Comparison of ENCODE assay signal across 11 mouse cellular contexts in genomic region chr5:144259228-144259627, GRCm38 (mm10). TPM values are rescaled to one million over a fixed set of nuclear protein-coding genes. Genes with fewer than 3 reads are reported as not detected.
DNase-seq lines count a peak whose midpoint lies in the region; ATAC-seq and TF ChIP-seq lines count a peak whose summit lies in the region.
"Had no signal": no experiment of that assay in that cellular context is flagged by ENCODE, and none has a peak within 500 bp of the region (broad histone marks: within the 10 kb centered on the region; RNA-seq: fewer than 3 reads in every experiment).

No protein-coding gene starts in this region.

- no peak overlapping the region for H3K27ac ChIP-seq in hindbrain, embryonic 13.5 days
- H3K27ac ChIP-seq in hindbrain, postnatal 0 days: no peak overlapping the region
- no peak overlapping the region for H3K27ac ChIP-seq in brown adipose tissue, adult 24 weeks (replicated peaks; ENCODE audit: low read depth, low read length)
- no peak overlapping the region for H3K27ac ChIP-seq in embryonic facial prominence, embryonic 12.5 days
- peak overlapping the region; percentile 43; the same call in 1 of the 2 replicates for H3K27ac ChIP-seq in limb, embryonic 15.5 days
- H3K27ac ChIP-seq in thymus, adult 2 months (ENCODE audit: control insufficient read depth, insufficient read depth, low read length): no peak overlapping the region

- no peak for ATAC-seq in hindbrain, embryonic 13.5 days (ENCODE audit: low FRiP score)
- no peak for ATAC-seq in hindbrain, postnatal 0 days
- no peak for ATAC-seq in embryonic facial prominence, embryonic 12.5 days (ENCODE audit: insufficient number of reproducible peaks, insufficient read depth, low FRiP score, low TSS enrichment)
- ATAC-seq in limb, embryonic 15.5 days (ENCODE audit: insufficient number of reproducible peaks, low FRiP score, low TSS enrichment, low read depth): no peak
- no peak for ATAC-seq in granulocyte monocyte progenitor cell, adult 5-6 weeks (replicated peaks; ENCODE audit: poor library complexity, severe bottlenecking)

- H3K4me1 ChIP-seq in hindbrain, embryonic 13.5 days (replicated peaks): peaks cover 76% of the 10 kb centered on the region
- H3K4me1 ChIP-seq in hindbrain, postnatal 0 days (ENCODE audit: insufficient read depth, low read length): peaks cover 32% of the 10 kb centered on the region
- peaks cover 53% of the 10 kb centered on the region for H3K4me1 ChIP-seq in brown adipose tissue, adult 24 weeks (ENCODE audit: control insufficient read depth, insufficient read depth, insufficient read length, low read length)
- peaks cover 42% of the 10 kb centered on the region for H3K4me1 ChIP-seq in embryonic facial prominence, embryonic 12.5 days
- H3K4me1 ChIP-seq in limb, embryonic 15.5 days: peaks cover 66% of the 10 kb centered on the region
- peaks cover 32% of the 10 kb centered on the region for H3K4me1 ChIP-seq in thymus, adult 2 months (replicated peaks; ENCODE audit: control insufficient read depth, insufficient read depth, low read length)

- H3K4me3 ChIP-seq in hindbrain, embryonic 13.5 days: peak overlapping the region; percentile 100; the same call in 1 of the 2 replicates
- no peak overlapping the region for H3K4me3 ChIP-seq in hindbrain, postnatal 0 days (ENCODE audit: low read length)
- H3K4me3 ChIP-seq in brown adipose tissue, adult 24 weeks (ENCODE audit: insufficient read depth, low read depth, low read length): peak overlapping the region; percentile 96; the same call in 1 of the 2 replicates
- no peak overlapping the region for H3K4me3 ChIP-seq in embryonic facial prominence, embryonic 12.5 days
- no peak overlapping the region for H3K4me3 ChIP-seq in limb, embryonic 15.5 days
- no peak overlapping the region for H3K4me3 ChIP-seq in thymus, adult 2 months (ENCODE audit: control insufficient read depth, insufficient read depth, low read length)

- H3K9ac ChIP-seq in hindbrain, embryonic 13.5 days: peak overlapping the region; percentile 98
- no peak overlapping the region for H3K9ac ChIP-seq in hindbrain, postnatal 0 days (replicated peaks; ENCODE audit: low read length)
- no peak overlapping the region for H3K9ac ChIP-seq in embryonic facial prominence, embryonic 12.5 days
- H3K9ac ChIP-seq in limb, embryonic 15.5 days: no peak overlapping the region

- DNase-seq in hindbrain, postnatal 0 days (ENCODE audit: low spot score): no peak
- DNase-seq in urinary bladder, adult 18-20 months (ENCODE audit: low spot score in 2 of 2): no peak
- DNase-seq in thymus, adult 2 months: no peak
- DNase-seq: gastrocnemius, postnatal 14 days; lung, postnatal 4 days had no signal

- TF ChIP-seq CTCF in hindbrain, postnatal 0 days (IDR thresholded peaks at IDR 0.05; ENCODE audit: low read depth): no peak
- TF ChIP-seq CTCF in thymus, adult 2 months (IDR thresholded peaks at IDR 0.05; ENCODE audit: borderline replicate concordance, control insufficient read depth, extremely low read depth, insufficient read depth, low read length, poor library complexity): no peak

- TF ChIP-seq POLR2A in thymus, adult 2 months (IDR thresholded peaks at IDR 0.05; ENCODE audit: control insufficient read depth, extremely low read depth, insufficient read depth, low read length, poor library complexity): no peak

- H3K27me3 ChIP-seq in hindbrain, embryonic 13.5 days: no peaks in the 10 kb centered on the region
- H3K27me3 ChIP-seq in hindbrain, postnatal 0 days (ENCODE audit: insufficient read depth, low read length): no peaks in the 10 kb centered on the region
- H3K27me3 ChIP-seq in embryonic facial prominence, embryonic 12.5 days: no peaks in the 10 kb centered on the region
- H3K27me3 ChIP-seq in limb, embryonic 15.5 days: no peaks in the 10 kb centered on the region
- no peaks in the 10 kb centered on the region for H3K27me3 ChIP-seq in thymus, adult 2 months (ENCODE audit: control insufficient read depth, insufficient read depth, low read length)

- peaks cover 38% of the 10 kb centered on the region for H3K36me3 ChIP-seq in hindbrain, embryonic 13.5 days
- H3K36me3 ChIP-seq in hindbrain, postnatal 0 days (ENCODE audit: insufficient read depth, low read length): peaks cover 4% of the 10 kb centered on the region; the same call in 1 of the 2 replicates
- peaks cover 27% of the 10 kb centered on the region for H3K36me3 ChIP-seq in embryonic facial prominence, embryonic 12.5 days
- peaks cover 14% of the 10 kb centered on the region for H3K36me3 ChIP-seq in limb, embryonic 15.5 days
- no peaks in the 10 kb centered on the region for H3K36me3 ChIP-seq in thymus, adult 2 months (ENCODE audit: control insufficient read depth, insufficient read depth, low read length)

- H3K9me3 ChIP-seq in hindbrain, embryonic 13.5 days: no peaks in the 10 kb centered on the region
- H3K9me3 ChIP-seq in hindbrain, postnatal 0 days (ENCODE audit: low read length): no peaks in the 10 kb centered on the region
- no peaks in the 10 kb centered on the region for H3K9me3 ChIP-seq in embryonic facial prominence, embryonic 12.5 days
- no peaks in the 10 kb centered on the region for H3K9me3 ChIP-seq in limb, embryonic 15.5 days
- H3K9me3 ChIP-seq: G1E had no signal

- peak overlapping the region; percentile 84 for H3K4me2 ChIP-seq in hindbrain, embryonic 13.5 days
- no peak overlapping the region for H3K4me2 ChIP-seq in hindbrain, postnatal 0 days (ENCODE audit: low read depth, low read length)
- peak overlapping the region; percentile 72 for H3K4me2 ChIP-seq in embryonic facial prominence, embryonic 12.5 days (replicated peaks)
- H3K4me2 ChIP-seq in limb, embryonic 15.5 days: 0 out of 2 replicates have a peak overlapping the region, but pooled peaks have one; percentile 77

- WGBS in hindbrain, embryonic 13.5 days: 74% methylated on average over 6 of the region's 6 CpGs
- WGBS in hindbrain, postnatal 0 days: 72% methylated on average over 6 of the region's 6 CpGs
- 80% methylated on average over 6 of the region's 6 CpGs for WGBS in embryonic facial prominence, embryonic 12.5 days
- 65% methylated on average over 6 of the region's 6 CpGs for WGBS in limb, embryonic 15.5 days
- 93% methylated on average over 6 of the region's 6 CpGs for WGBS in thymus, adult 2 months

RNA-seq across cellular contexts. Expression of gene Bri3, which starts 15.0 kb away (rescaled TPM):
- polyA plus RNA-seq in hindbrain, embryonic 13.5 days (2015; fragmentation: Nextera tagmentation; extraction: Ambion mirVana): 116 and 125 TPM in 2 replicates
- 18.2 and 22.1 TPM in 2 replicates for total RNA-seq in hindbrain, postnatal 0 days (2014; rRNA removed)
- 113 and 114 TPM in 2 replicates for polyA plus RNA-seq in hindbrain, postnatal 0 days (2015; fragmentation: Nextera tagmentation; extraction: Ambion mirVana)
- 230 and 282 TPM in 2 replicates for polyA plus RNA-seq in brown adipose tissue, adult 24 weeks (2012; ENCODE audit: insufficient read depth, insufficient read length, missing spikeins)
- 141 and 143 TPM in 2 replicates for polyA plus RNA-seq in embryonic facial prominence, embryonic 12.5 days (2016; fragmentation: Nextera tagmentation; extraction: Ambion mirVana)
- 81.5 and 97.3 TPM in 2 replicates for polyA plus RNA-seq in limb, embryonic 15.5 days (2015; fragmentation: Nextera tagmentation; extraction: Ambion mirVana)
- polyA plus RNA-seq in thymus, adult 2 months (2012; rRNA removed): 70.8 and 76.9 TPM in 2 replicates
- 29.1 and 56.1 TPM in 2 replicates for total RNA-seq in granulocyte monocyte progenitor cell, adult 5-6 weeks (2014; fragmentation: Nextera tagmentation)
- 12.2 and 20.2 TPM in 2 replicates for total RNA-seq in granulocyte monocyte progenitor cell, adult 5-6 weeks (2017)

RNA-seq across cellular contexts. Expression of gene Tecpr1, which starts 35.8 kb away (rescaled TPM):
- 41.5 and 42.1 TPM in 2 replicates for polyA plus RNA-seq in hindbrain, embryonic 13.5 days (2015; fragmentation: Nextera tagmentation; extraction: Ambion mirVana)
- 66.2 and 77.5 TPM in 2 replicates for total RNA-seq in hindbrain, postnatal 0 days (2014; rRNA removed)
- 34.1 and 34.7 TPM in 2 replicates for polyA plus RNA-seq in hindbrain, postnatal 0 days (2015; fragmentation: Nextera tagmentation; extraction: Ambion mirVana)
- polyA plus RNA-seq in brown adipose tissue, adult 24 weeks (2012; ENCODE audit: insufficient read depth, insufficient read length, missing spikeins): 25.9 and 41.4 TPM in 2 replicates
- polyA plus RNA-seq in embryonic facial prominence, embryonic 12.5 days (2016; fragmentation: Nextera tagmentation; extraction: Ambion mirVana): 27.4 and 30.7 TPM in 2 replicates
- polyA plus RNA-seq in limb, embryonic 15.5 days (2015; fragmentation: Nextera tagmentation; extraction: Ambion mirVana): 21.7 and 23.3 TPM in 2 replicates
- polyA plus RNA-seq in thymus, adult 2 months (2012; rRNA removed): 220 and 240 TPM in 2 replicates
- total RNA-seq in granulocyte monocyte progenitor cell, adult 5-6 weeks (2014; fragmentation: Nextera tagmentation): 1.4 and 6.1 TPM in 2 replicates
- 1.1 and 3.3 TPM in 2 replicates for total RNA-seq in granulocyte monocyte progenitor cell, adult 5-6 weeks (2017)

Comparison
In these comparisons a context has a peak if more than half of its experiments do, and no peak if none do; other contexts are left out.
1. H3K4me3 ChIP-seq: peak in hindbrain, embryonic 13.5 days (single experiment) and brown adipose tissue, adult 24 weeks (single experiment); none in hindbrain, postnatal 0 days (single experiment), embryonic facial prominence, embryonic 12.5 days (single experiment), limb, embryonic 15.5 days (single experiment) and thymus, adult 2 months (single experiment).